Mouse (Mus musculus) adrenal gland, postnatal 14 days (tissue): ENCODE results near the gene Clca3a1. TPM values are rescaled to one million over a fixed set of nuclear protein-coding genes. Genes with fewer than 3 reads are reported as not detected.

Experiments used
- DNase-seq: peaks from one replicate; pipeline ENCODE4 v3.0.0; 2021; ENCODE audit warnings: mixed read lengths
- total RNA-seq: library from RNA; stranded (reverse); gene quantifications from 2 replicates; pipeline ENCODE4 v1.2.3, GENCODE M21; 2021

Gene Clca3a1
- total RNA-seq, 1 experiment from 2014 or later, result 8.4 TPM

- DNase-seq, result peak; percentile 81
Measured at GRCm38 (mm10) chr3:144719088-144719900, 41.5 kb downstream of the Clca3a1 start.

GRCm38 (mm10) chr3:144718706-144719087 lies 42.1 kb downstream of the Clca3a1 start:
- peak; percentile 45 for DNase-seq

- no peak for DNase-seq
Measured at GRCm38 (mm10) chr3:144717835-144718234, 42.9 kb downstream of the Clca3a1 start.

- no peak for DNase-seq
Measured at GRCm38 (mm10) chr3:144717121-144717520, 43.7 kb downstream of the Clca3a1 start.

GRCm38 (mm10) chr3:144715901-144716300 lies 44.9 kb downstream of the Clca3a1 start:
- no peak for DNase-seq

GRCm38 (mm10) chr3:144715033-144715432 lies 45.7 kb downstream of the Clca3a1 start:
- DNase-seq, result peak; percentile 29

- peak; percentile 36 for DNase-seq
Measured at GRCm38 (mm10) chr3:144714606-144715005, 46.2 kb downstream of the Clca3a1 start.

- DNase-seq, result peak; percentile 71
Measured at GRCm38 (mm10) chr3:144714126-144714525, 46.7 kb downstream of the Clca3a1 start.

GRCm38 (mm10) chr3:144711607-144712206 lies 49.1 kb downstream of the Clca3a1 start:
- no peak for DNase-seq

GRCm38 (mm10) chr3:144708612-144709011 lies 52.2 kb downstream of the Clca3a1 start:
- DNase-seq, result no peak

GRCm38 (mm10) chr3:144703959-144704358 lies 56.8 kb downstream of the Clca3a1 start:
- DNase-seq, result no peak

- DNase-seq, result no peak
Measured at GRCm38 (mm10) chr3:144698790-144699433, 61.9 kb downstream of the Clca3a1 start.

GRCm38 (mm10) chr3:144697942-144698341 lies 62.8 kb downstream of the Clca3a1 start:
- DNase-seq, result no peak

GRCm38 (mm10) chr3:144697154-144697553 lies 63.6 kb downstream of the Clca3a1 start:
- DNase-seq, result no peak

GRCm38 (mm10) chr3:144694941-144695340 lies 65.8 kb downstream of the Clca3a1 start:
- no peak for DNase-seq

GRCm38 (mm10) chr3:144694040-144694439 lies 66.7 kb downstream of the Clca3a1 start:
- DNase-seq, result no peak

- DNase-seq, result no peak
Measured at GRCm38 (mm10) chr3:144692052-144692451, 68.7 kb downstream of the Clca3a1 start.

GRCm38 (mm10) chr3:144689236-144689635 lies 71.5 kb downstream of the Clca3a1 start:
- DNase-seq, result peak; percentile 77

GRCm38 (mm10) chr3:144688284-144688683 lies 72.5 kb downstream of the Clca3a1 start:
- no peak for DNase-seq

GRCm38 (mm10) chr3:144687618-144688017 lies 73.2 kb downstream of the Clca3a1 start:
- DNase-seq, result no peak

- no peak for DNase-seq
Measured at GRCm38 (mm10) chr3:144686146-144686545, 74.6 kb downstream of the Clca3a1 start.

GRCm38 (mm10) chr3:144683136-144683814 lies 77.5 kb downstream of the Clca3a1 start:
- DNase-seq, result no peak

GRCm38 (mm10) chr3:144681542-144681941 lies 79.2 kb downstream of the Clca3a1 start:
- no peak for DNase-seq
